Mouse (Mus musculus): ENCODE measurements around the gene Gm11444.

Gene Gm11444

GRCm38 (mm10) chr11:85834386-85834931 is 15.7 kb downstream of the Gm11444 start:
- DNase-seq (ENCODE audit: low read depth, low spot score) = no peak
- Histone ChIP-seq H3K27me3 (ENCODE audit: control insufficient read depth, insufficient read depth, low read length, poor library complexity, severe bottlenecking) (peaks cover 5% of the 10 kb centered on the region), H3K36me3 (ENCODE audit: control insufficient read depth, insufficient read depth, low read length, poor library complexity, severe bottlenecking) (no peaks in the 10 kb centered on the region)

GRCm38 (mm10) chr11:85833761-85834385 is 16.3 kb downstream of the Gm11444 start:
- DNase-seq (ENCODE audit: low read depth, low spot score) = no peak
- peaks cover 5% of the 10 kb centered on the region for H3K27me3 ChIP-seq (ENCODE audit: control insufficient read depth, insufficient read depth, low read length, poor library complexity, severe bottlenecking)
- no peaks in the 10 kb centered on the region for H3K36me3 ChIP-seq (ENCODE audit: control insufficient read depth, insufficient read depth, low read length, poor library complexity, severe bottlenecking)

GRCm38 (mm10) chr11:85833081-85833521 is 17.0 kb downstream of the Gm11444 start:
- DNase-seq (ENCODE audit: low read depth, low spot score) = no peak
- Histone ChIP-seq H3K27me3 (ENCODE audit: control insufficient read depth, insufficient read depth, low read length, poor library complexity, severe bottlenecking) (peaks cover 5% of the 10 kb centered on the region), H3K36me3 (ENCODE audit: control insufficient read depth, insufficient read depth, low read length, poor library complexity, severe bottlenecking) (no peaks in the 10 kb centered on the region)

- DNase-seq (ENCODE audit: low read depth, low spot score) = no peak
- H3K36me3 ChIP-seq (ENCODE audit: control insufficient read depth, insufficient read depth, low read length, poor library complexity, severe bottlenecking) = no peaks in the 10 kb centered on the region
- peaks cover 5% of the 10 kb centered on the region for H3K27me3 ChIP-seq (ENCODE audit: control insufficient read depth, insufficient read depth, low read length, poor library complexity, severe bottlenecking)
Observed at GRCm38 (mm10) chr11:85832231-85832924, 17.8 kb downstream of the Gm11444 start, which contains the start of gene Tbx2. Gene Tbx2 (plus strand): TSS chr11:85832551.

GRCm38 (mm10) chr11:85831656-85832230 is 18.4 kb downstream of the Gm11444 start:
- Histone ChIP-seq H3K36me3 (ENCODE audit: control insufficient read depth, insufficient read depth, low read length, poor library complexity, severe bottlenecking) (no peaks in the 10 kb centered on the region), H3K27me3 (ENCODE audit: control insufficient read depth, insufficient read depth, low read length, poor library complexity, severe bottlenecking) (peaks cover 5% of the 10 kb centered on the region)
- no peak for DNase-seq (ENCODE audit: low read depth, low spot score)

GRCm38 (mm10) chr11:85830901-85831341 is 19.2 kb downstream of the Gm11444 start:
- Histone ChIP-seq H3K36me3 (ENCODE audit: control insufficient read depth, insufficient read depth, low read length, poor library complexity, severe bottlenecking) (no peaks in the 10 kb centered on the region), H3K27me3 (ENCODE audit: control insufficient read depth, insufficient read depth, low read length, poor library complexity, severe bottlenecking) (peaks cover 3% of the 10 kb centered on the region)
- DNase-seq (ENCODE audit: low read depth, low spot score) = no peak

- H3K36me3 ChIP-seq (ENCODE audit: control insufficient read depth, insufficient read depth, low read length, poor library complexity, severe bottlenecking) = no peaks in the 10 kb centered on the region
- no peak for DNase-seq (ENCODE audit: low read depth, low spot score)
- peaks cover 3% of the 10 kb centered on the region; the same call in 1 of the 2 replicates for H3K27me3 ChIP-seq (ENCODE audit: control insufficient read depth, insufficient read depth, low read length, poor library complexity, severe bottlenecking)
Observed at GRCm38 (mm10) chr11:85829520-85830440, 20.4 kb downstream of the Gm11444 start.

GRCm38 (mm10) chr11:85828691-85829519 is 21.2 kb downstream of the Gm11444 start:
- H3K27me3 ChIP-seq (ENCODE audit: control insufficient read depth, insufficient read depth, low read length, poor library complexity, severe bottlenecking) = peaks cover 3% of the 10 kb centered on the region; the same call in 1 of the 2 replicates
- no peaks in the 10 kb centered on the region for H3K36me3 ChIP-seq (ENCODE audit: control insufficient read depth, insufficient read depth, low read length, poor library complexity, severe bottlenecking)
- DNase-seq (ENCODE audit: low read depth, low spot score) = no peak

GRCm38 (mm10) chr11:85827342-85827741 is 22.8 kb downstream of the Gm11444 start:
- no peak for DNase-seq (ENCODE audit: low read depth, low spot score)
- H3K27me3 ChIP-seq (ENCODE audit: control insufficient read depth, insufficient read depth, low read length, poor library complexity, severe bottlenecking) = peaks cover 3% of the 10 kb centered on the region; the same call in 1 of the 2 replicates
- H3K36me3 ChIP-seq (ENCODE audit: control insufficient read depth, insufficient read depth, low read length, poor library complexity, severe bottlenecking) = no peaks in the 10 kb centered on the region

- no peaks in the 10 kb centered on the region for H3K36me3 ChIP-seq (ENCODE audit: control insufficient read depth, insufficient read depth, low read length, poor library complexity, severe bottlenecking)
- no peak for DNase-seq (ENCODE audit: low read depth, low spot score)
- no peaks in the 10 kb centered on the region for H3K27me3 ChIP-seq (ENCODE audit: control insufficient read depth, insufficient read depth, low read length, poor library complexity, severe bottlenecking)
Observed at GRCm38 (mm10) chr11:85825823-85826222, 24.3 kb downstream of the Gm11444 start.

- DNase-seq (ENCODE audit: low read depth, low spot score) = no peak
- Histone ChIP-seq H3K36me3 (ENCODE audit: control insufficient read depth, insufficient read depth, low read length, poor library complexity, severe bottlenecking) (no peaks in the 10 kb centered on the region), H3K27me3 (ENCODE audit: control insufficient read depth, insufficient read depth, low read length, poor library complexity, severe bottlenecking) (no peaks in the 10 kb centered on the region)
Observed at GRCm38 (mm10) chr11:85825031-85825430, 25.1 kb downstream of the Gm11444 start.

GRCm38 (mm10) chr11:85823794-85824193 is 26.3 kb downstream of the Gm11444 start:
- Histone ChIP-seq H3K36me3 (ENCODE audit: control insufficient read depth, insufficient read depth, low read length, poor library complexity, severe bottlenecking) (no peaks in the 10 kb centered on the region), H3K27me3 (ENCODE audit: control insufficient read depth, insufficient read depth, low read length, poor library complexity, severe bottlenecking) (no peaks in the 10 kb centered on the region)
- DNase-seq (ENCODE audit: low read depth, low spot score) = no peak

- peak; percentile 59 for DNase-seq (ENCODE audit: low read depth, low spot score)
- Histone ChIP-seq H3K36me3 (ENCODE audit: control insufficient read depth, insufficient read depth, low read length, poor library complexity, severe bottlenecking) (no peaks in the 10 kb centered on the region), H3K27me3 (ENCODE audit: control insufficient read depth, insufficient read depth, low read length, poor library complexity, severe bottlenecking) (no peaks in the 10 kb centered on the region)
Observed at GRCm38 (mm10) chr11:85823181-85823580, 27.0 kb downstream of the Gm11444 start.

Data from splenic B cell, adult 2 months (primary cell).